Mouse (Mus musculus) frontal cortex, adult (tissue): ENCODE results near the gene Slc7a15.
A peak's percentile ranks its signal among the peaks of the same experiment; 100 is the strongest.

Experiments
- ATAC-seq: cut with Nextera tagmentation; 2 replicates; pipeline ENCODE4 v1.9.2; 2017; ENCODE audit warnings: mild to moderate bottlenecking, moderate library complexity, mixed read lengths; ENCODE audit not compliant: low TSS enrichment

Slc7a15 gene

GRCm38 (mm10) chr12:8506954-8507707, 91.7 kb downstream of the Slc7a15 start:
- no peak for ATAC-seq

GRCm38 (mm10) chr12:8504131-8504530, 94.7 kb downstream of the Slc7a15 start:
- no peak for ATAC-seq

DNA sequence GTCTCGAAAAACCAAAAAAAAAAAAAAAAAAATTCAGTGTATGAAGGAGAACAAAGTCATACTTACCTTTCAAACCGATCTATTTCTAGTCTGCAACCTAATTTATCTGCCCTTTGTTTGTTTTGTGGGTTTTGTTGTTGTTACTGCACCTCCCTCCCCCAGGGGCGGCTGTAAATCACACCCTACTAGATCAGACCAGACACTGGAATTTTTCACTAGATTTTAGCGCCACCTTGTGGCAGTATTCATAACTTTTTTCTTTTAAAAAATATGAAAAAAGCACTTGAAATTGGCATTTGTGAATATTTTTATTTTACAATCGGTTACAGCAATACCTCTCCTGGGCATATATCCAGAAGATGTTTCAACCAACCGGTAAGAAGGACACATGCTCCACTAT, 96.3 kb downstream of the Slc7a15 start:
- no peak for ATAC-seq

- no peak for ATAC-seq
Observed at GRCm38 (mm10) chr12:8501571-8502305, 97.1 kb downstream of the Slc7a15 start.

DNA sequence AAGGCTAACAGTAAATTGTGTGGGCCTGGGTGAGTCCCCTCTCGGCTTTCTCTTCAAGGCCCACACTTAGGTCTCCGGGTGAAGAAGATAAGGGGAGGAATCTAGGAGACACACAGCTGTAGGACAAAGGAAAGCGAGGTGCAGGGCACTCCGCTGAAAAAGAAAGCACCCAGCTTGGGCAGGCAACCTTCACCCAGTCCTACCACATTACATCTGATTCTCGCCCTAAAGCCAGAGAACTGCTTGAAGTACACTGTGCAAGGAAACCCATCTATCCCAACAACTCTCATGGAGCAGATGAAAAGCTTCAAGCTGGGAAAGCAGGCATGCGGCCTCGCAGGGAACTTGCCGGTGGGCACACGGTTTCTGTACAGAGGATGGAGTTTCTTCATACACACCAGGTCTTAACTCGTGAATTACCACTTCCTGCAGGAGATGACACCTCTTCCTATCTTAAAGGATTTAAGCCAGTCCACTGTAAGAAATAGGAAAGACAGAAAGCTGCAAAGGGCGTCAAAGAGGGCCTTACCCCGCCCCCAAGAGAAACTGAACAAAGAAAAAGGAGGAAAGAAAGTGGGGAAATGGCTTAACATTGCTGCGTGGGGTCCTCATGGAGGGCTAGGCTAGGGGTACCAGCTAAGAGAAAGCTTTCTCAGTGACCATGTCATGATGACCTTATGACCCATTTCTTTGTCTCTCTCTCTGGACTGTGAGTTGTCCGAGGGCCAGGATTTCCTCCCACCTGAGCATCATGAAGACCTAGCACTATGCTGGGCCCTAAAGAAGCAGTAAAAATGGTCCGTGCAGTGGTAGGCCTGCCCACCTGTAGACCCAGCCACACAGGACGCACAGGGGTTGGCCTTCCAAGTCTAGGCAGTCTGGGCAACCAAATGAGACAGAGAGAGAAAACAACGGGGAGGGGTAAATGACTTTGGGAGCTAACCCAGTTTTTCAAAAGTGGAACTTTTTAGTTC, 98.0 kb downstream of the Slc7a15 start:
- ATAC-seq: no peak

GRCm38 (mm10) chr12:8499871-8500596, 98.8 kb downstream of the Slc7a15 start, which contains the start of gene Rhob:
Rhob (minus strand) TSS chr12:8500009.
- ATAC-seq: peak; percentile 83

GRCm38 (mm10) chr12:8499001-8499870, 99.6 kb downstream of the Slc7a15 start:
- ATAC-seq: peak; percentile 48

GRCm38 (mm10) chr12:8498591-8499000, 100.3 kb downstream of the Slc7a15 start:
- ATAC-seq: peak; percentile 2; the same call in 1 of the 2 replicates

GRCm38 (mm10) chr12:8498148-8498571, 100.7 kb downstream of the Slc7a15 start:
- ATAC-seq: no peak

DNA sequence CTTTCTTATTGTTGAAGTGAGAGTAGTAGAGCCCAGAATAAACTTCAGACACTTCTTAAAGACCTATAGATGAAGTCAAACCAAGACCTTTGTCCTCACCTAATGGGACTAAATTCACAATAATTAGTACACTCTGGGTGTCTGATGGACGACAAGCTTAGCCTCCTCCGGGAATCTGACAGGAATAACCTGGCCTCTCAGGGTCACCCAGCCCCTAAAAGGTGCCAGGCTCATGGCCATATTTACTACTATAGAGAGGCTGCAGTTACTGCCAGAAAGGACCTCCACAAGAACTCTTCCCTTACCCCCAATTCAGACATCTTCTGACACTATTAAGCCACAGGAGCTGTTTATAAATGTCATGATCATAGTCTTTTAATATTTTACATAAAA, 101.6 kb downstream of the Slc7a15 start:
- no peak for ATAC-seq

DNA sequence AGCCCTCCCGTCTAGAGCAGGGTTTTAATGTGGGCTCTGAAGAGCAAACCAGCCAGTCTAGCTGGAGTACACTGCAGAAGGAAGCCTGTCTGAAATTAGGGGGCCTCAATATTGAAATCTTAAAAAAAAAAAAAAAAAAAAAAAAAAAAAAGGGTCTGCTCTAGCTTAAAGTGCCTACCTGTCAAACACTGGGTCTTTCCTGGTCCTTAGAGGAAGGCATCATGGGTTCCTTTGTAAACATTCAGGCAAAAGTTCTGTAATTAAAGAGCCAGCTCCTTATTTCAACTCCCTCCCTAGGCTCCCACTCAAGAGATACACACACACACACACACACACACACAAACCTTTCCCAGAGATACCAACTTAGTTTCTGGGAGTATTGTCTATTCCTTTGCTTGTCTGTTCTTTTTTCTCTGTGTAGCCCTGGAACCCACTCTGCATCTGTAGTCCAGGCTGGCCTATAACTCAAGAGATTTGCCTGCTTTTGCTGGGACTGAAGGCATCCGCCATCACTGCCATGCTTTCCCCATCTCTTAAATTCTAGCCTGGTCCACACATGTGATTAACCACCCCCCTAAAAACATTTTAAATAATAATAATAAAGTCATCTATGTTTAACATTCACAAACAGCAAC, 102.1 kb downstream of the Slc7a15 start:
- ATAC-seq: no peak

- ATAC-seq: no peak
Observed at GRCm38 (mm10) chr12:8495881-8496678, 102.8 kb downstream of the Slc7a15 start.

DNA sequence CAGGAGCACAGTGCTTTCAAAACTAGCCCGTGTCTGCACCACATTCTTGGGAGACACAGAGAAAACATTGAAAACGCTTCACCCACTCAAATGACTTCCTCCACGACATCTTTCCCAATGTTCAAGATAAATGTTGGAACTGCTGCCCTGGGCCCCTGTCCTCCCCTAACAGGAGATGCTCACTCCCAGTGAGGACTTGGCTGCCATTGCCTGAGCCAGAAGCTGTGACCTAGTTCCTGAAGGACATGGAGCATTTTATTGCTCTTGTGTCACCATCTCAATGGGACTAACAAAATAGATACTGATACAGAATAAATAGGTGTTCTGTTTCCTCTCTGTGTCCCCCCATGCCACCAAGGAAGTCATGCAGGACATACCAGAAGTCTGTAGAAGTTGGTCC, 104.2 kb downstream of the Slc7a15 start:
- ATAC-seq: no peak

GRCm38 (mm10) chr12:8493386-8493785, 105.5 kb downstream of the Slc7a15 start:
- no peak for ATAC-seq

GRCm38 (mm10) chr12:8489098-8489497, 109.8 kb downstream of the Slc7a15 start:
- ATAC-seq: no peak

DNA sequence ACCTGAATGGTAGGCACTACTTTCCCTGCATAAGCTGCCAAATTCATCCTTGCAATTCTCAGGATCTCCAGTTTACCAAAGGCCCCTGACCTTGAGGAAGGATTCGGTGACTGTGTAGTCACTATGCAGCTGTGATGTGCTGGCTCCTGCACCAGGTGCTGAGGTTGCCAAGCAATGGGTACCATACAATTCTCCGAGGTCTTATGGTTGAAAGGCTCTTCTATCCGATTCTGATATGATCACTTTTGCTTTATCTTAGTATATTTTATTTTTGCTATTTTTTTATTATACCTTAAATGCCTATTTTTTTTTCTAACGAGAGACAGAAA, 110.2 kb downstream of the Slc7a15 start:
- no peak for ATAC-seq

GRCm38 (mm10) chr12:8487959-8488651, 110.8 kb downstream of the Slc7a15 start:
- ATAC-seq: peak; percentile 43; the same call in 1 of the 2 replicates

DNA sequence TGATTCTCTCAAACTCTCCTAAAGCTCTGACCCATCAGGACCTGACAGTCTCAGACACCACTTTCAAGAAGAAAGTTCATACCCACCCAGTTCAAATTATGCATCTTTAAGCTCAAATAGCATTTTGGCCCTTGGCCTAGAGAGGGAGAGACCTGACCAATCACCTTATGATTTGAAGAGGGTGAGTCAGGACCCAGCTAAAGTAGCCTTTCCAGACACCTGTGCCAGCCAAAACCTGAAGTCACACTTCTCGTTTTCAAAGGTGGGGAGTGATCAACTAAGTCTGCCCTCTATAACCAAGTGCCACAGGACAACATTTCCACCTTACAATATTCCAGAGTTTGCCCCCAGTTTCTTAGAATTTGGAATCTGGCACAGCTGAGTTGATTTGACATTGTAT, 111.6 kb downstream of the Slc7a15 start:
- ATAC-seq: no peak
